Mouse (Mus musculus) liver, embryonic 11.5 days (tissue): ENCODE data around the gene Supt4a. TPM values are rescaled to one million over a fixed set of nuclear protein-coding genes. Genes with fewer than 3 reads are reported as not detected.

Experiments
- ATAC-seq: fragments of 200-750 bp; cut with Nextera tagmentation; replicated peaks from 2 replicates; pipeline ENCODE4 v1.8.0; 2017; ENCODE audit warnings: moderate number of reproducible peaks, mild to moderate bottlenecking, moderate TSS enrichment, moderate library complexity; ENCODE audit not compliant: low FRiP score
- DNase-seq: peaks from one replicate; pipeline ENCODE4 v3.0.0-alpha.2; 2017; ENCODE audit warnings: low spot score
- H3K27ac ChIP-seq: fragments of 300-500 bp; sonication (generic); 2 replicates; pipeline ENCODE4 v1.5.1; 2014; ENCODE audit warnings: mild to moderate bottlenecking, low read depth, low read length, control low read depth
- H3K27me3 ChIP-seq: fragments of 300-500 bp; sonication (generic); replicated peaks from 2 replicates; pipeline ENCODE4 v1.6.1; 2014; ENCODE audit warnings: low read length, mixed read lengths; ENCODE audit not compliant: control insufficient read depth, insufficient read depth
- H3K36me3 ChIP-seq: fragments of 300-500 bp; sonication (generic); 2 replicates; pipeline ENCODE4 v1.6.1; 2014; ENCODE audit warnings: mild to moderate bottlenecking, low read length, moderate library complexity, mixed read lengths; ENCODE audit not compliant: control insufficient read depth, insufficient read depth
- H3K4me1 ChIP-seq: fragments of 300-500 bp; sonication (generic); replicated peaks from 2 replicates; pipeline ENCODE4 v1.6.1; 2014; ENCODE audit warnings: low read length, mixed read lengths; ENCODE audit not compliant: control insufficient read depth, insufficient read depth
- H3K4me2 ChIP-seq: fragments of 300-500 bp; sonication (generic); 2 replicates; pipeline ENCODE4 v1.6.1; 2014; ENCODE audit warnings: mild to moderate bottlenecking, control low read depth, moderate library complexity
- H3K4me3 ChIP-seq: fragments of 300-500 bp; sonication (generic); 2 replicates; pipeline ENCODE4 v1.5.1; 2014; ENCODE audit warnings: low read depth, low read length, control low read depth
- H3K9ac ChIP-seq: fragments of 300-500 bp; sonication (generic); 2 replicates; pipeline ENCODE4 v1.6.1; 2014; ENCODE audit warnings: low read depth, low read length, control low read depth
- H3K9me3 ChIP-seq: fragments of 300-500 bp; sonication (generic); 2 replicates; pipeline ENCODE4 v1.6.1; 2016; ENCODE audit warnings: low read length, inconsistent platforms, mixed read lengths; ENCODE audit not compliant: control insufficient read depth
- WGBS: fragments of 180-500 bp; shearing (Covaris S2); extraction: QIAGEN DNeasy Blood & Tissue Kit; methylation state at CpG from one replicate; pipeline ENCODE4 v1.1.7; 2014; 5-methylcytosine and 5-hydroxymethylcytosine counted together
- microRNA counts: library from miRNA; unstranded; fragments of <30 nt; microRNA quantifications from one replicate; lab custom pipeline; 2015
- microRNA-seq: library from miRNA; unstranded; fragments of <30 nt; microRNA quantifications from one replicate; pipeline ENCODE4, GENCODE M21; 2017; ENCODE audit warnings: borderline number of aligned reads
- polyA plus RNA-seq: library from polyadenylated mRNA; unstranded; fragments of >200 nt; fragmentation: Nextera tagmentation; extraction: Ambion mirVana; gene quantifications from 2 replicates; pipeline ENCODE4 v1.2.1, GENCODE M21; 2014

Gene Supt4a
- polyA plus RNA-seq, 1 experiment from 2014 or later = 240 TPM

DNA sequence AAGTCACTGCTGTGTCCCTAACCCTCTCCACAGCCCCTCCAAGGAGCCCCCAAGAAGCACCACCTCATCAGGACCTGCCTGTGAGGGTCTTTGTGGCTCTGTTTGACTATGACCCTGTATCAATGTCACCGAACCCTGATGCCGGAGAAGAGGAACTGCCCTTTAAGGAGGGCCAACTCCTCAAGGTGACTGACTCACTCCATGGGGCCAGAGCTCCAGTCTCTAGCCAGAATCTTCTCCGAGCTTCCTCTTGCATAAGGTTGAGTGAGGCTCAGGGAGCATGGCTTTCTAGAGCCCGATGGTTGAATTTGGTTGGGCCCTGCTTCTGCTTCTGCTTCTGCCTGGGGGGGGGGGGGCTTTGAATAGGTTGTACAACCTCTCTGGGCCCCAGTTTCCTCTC is 42.0 kb downstream of the Supt4a start:
- H3K4me2 ChIP-seq = no peak overlapping the region; the same call in 1 of the 2 replicates
- no peaks in the 10 kb centered on the region for H3K36me3 ChIP-seq
- no peak overlapping the region for H3K27ac ChIP-seq
- no peak overlapping the region for H3K4me3 ChIP-seq
- DNase-seq (no peak), ATAC-seq (no peak)
- 63% methylated on average over 4 of the region's 4 CpGs for WGBS
- peaks cover 16% of the 10 kb centered on the region for H3K4me1 ChIP-seq
- H3K27me3 ChIP-seq = 0 out of 2 replicates have a peak, but pooled peaks cover 2% of the 10 kb centered on the region
- no peak overlapping the region for H3K9ac ChIP-seq
- no peaks in the 10 kb centered on the region for H3K9me3 ChIP-seq

DNA sequence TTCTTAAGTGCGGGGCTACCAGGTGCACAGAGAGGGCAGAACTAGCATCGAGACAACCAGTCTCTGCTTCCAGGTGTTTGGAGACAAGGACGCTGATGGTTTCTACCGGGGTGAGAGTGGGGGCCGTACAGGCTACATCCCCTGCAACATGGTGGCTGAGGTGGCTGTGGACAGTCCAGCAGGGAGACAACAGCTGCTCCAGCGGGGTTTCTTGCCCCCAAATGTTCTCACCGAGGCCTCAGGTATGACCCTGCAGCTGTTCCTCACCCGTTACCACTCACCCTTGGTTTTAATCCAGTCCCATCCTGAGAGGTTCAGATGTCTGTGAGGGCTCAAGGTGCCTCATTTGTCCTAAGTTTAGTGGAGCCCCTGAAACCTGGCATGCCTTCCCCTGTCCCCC is 42.8 kb downstream of the Supt4a start:
- Histone ChIP-seq H3K36me3 (no peaks in the 10 kb centered on the region), H3K9ac (no peak overlapping the region), H3K4me3 (no peak overlapping the region), H3K4me1 (peaks cover 16% of the 10 kb centered on the region), H3K4me2 (no peak overlapping the region), H3K27me3 (0 out of 2 replicates have a peak, but pooled peaks cover 2% of the 10 kb centered on the region), H3K27ac (no peak overlapping the region), H3K9me3 (no peaks in the 10 kb centered on the region)
- ATAC-seq (no peak), DNase-seq (no peak)
- WGBS = 80% methylated on average over 8 of the region's 8 CpGs

DNA sequence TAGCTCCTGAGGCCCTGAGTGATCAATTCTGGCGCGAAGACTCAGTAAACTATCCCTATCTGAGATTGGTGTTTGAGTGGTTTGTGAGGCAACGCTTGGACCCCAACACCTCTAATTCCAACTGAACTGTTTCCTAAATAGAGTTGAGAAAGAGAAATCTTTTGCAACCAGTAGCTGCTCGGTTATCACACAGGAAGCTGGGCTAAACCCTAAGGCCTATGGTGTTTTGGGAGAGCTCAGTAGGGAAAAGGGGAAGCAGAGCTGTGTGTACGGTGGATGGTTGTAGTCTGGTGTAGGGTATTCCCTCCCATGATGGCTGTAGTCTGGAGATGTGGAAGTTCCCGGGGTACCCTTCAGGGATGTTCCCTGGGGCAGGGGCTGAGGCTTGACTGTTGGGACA is 52.7 kb downstream of the Supt4a start:
- DNase-seq (no peak), ATAC-seq (no peak)
- H3K36me3 ChIP-seq = no peaks in the 10 kb centered on the region
- H3K27ac ChIP-seq = no peak overlapping the region
- no peaks in the 10 kb centered on the region for H3K9me3 ChIP-seq
- H3K27me3 ChIP-seq = no peaks in the 10 kb centered on the region
- no peak overlapping the region for H3K4me2 ChIP-seq
- no peak overlapping the region for H3K4me3 ChIP-seq
- H3K4me1 ChIP-seq = no peaks in the 10 kb centered on the region
- no peak overlapping the region for H3K9ac ChIP-seq
- 43% methylated on average over 6 of the region's 6 CpGs for WGBS

MicroRNA genes within 50 kb of the gene (microRNA counts, 519-probe panel; counts per million panel counts)
- microRNA mmu-miR-142-3p (lab: Ali Mortazavi, UCI) (8,584 counts per million, percentile 99 among the panel's probes with 10 or more counts), microRNA mmu-miR-142-5p (lab: Ali Mortazavi, UCI) (3,073 counts per million, percentile 12 among the panel's probes with 10 or more counts)

Small RNAs within 50 kb of the gene (microRNA-seq; reads per million reads assigned to microRNA genes)
- gene Mir142 (not detected), gene Mir142b (not detected)

Other genes starting within 250 kb of the Supt4a start
- gene Gm11492, start 170.9 kb upstream of the Supt4a start, polyA plus RNA-seq = not detected in 2 replicates
- gene Sept4, start 168.6 kb upstream of the Supt4a start, polyA plus RNA-seq = 11.1 and 12.8 TPM in 2 replicates
- gene Mtmr4, start 145.4 kb upstream of the Supt4a start, polyA plus RNA-seq = 31.5 and 34.8 TPM in 2 replicates
- 0.08 and 0.10 TPM in 2 replicates for gene Hsf5, start 120.4 kb upstream of the Supt4a start, polyA plus RNA-seq
- 8.2 and 10.0 TPM in 2 replicates for gene Rnf43, start 74.8 kb upstream of the Supt4a start, polyA plus RNA-seq
- gene Tspoap1, start 23.0 kb downstream of the Supt4a start, polyA plus RNA-seq = 7.7 and 9.3 TPM in 2 replicates
- gene Mpo, start 56.0 kb downstream of the Supt4a start, polyA plus RNA-seq = 190 and 206 TPM in 2 replicates
- gene Lpo, start 90.7 kb downstream of the Supt4a start, polyA plus RNA-seq = not detected in 2 replicates
- gene Mks1, start 115.7 kb downstream of the Supt4a start, polyA plus RNA-seq = 7.1 and 9.2 TPM in 2 replicates
- gene Epx, start 138.0 kb downstream of the Supt4a start, polyA plus RNA-seq = 6.2 and 9.7 TPM in 2 replicates
- not detected in 2 replicates for gene Olfr462, start 154.7 kb downstream of the Supt4a start, polyA plus RNA-seq
- not detected in 2 replicates for gene Olfr463, start 159.8 kb downstream of the Supt4a start, polyA plus RNA-seq
- gene Olfr464, start 183.4 kb downstream of the Supt4a start, polyA plus RNA-seq = not detected in 2 replicates
- 17.7 and 19.4 TPM in 2 replicates for gene Dynll2, start 250.0 kb downstream of the Supt4a start, polyA plus RNA-seq